Mouse (Mus musculus): Measurements from ENCODE around the gene Lilr4b. TPM values are rescaled to one million over a fixed set of nuclear protein-coding genes. Genes with fewer than 3 reads are reported as not detected.

Lilr4b gene
- polyA plus RNA-seq, 1 experiment from 2014 or later, result 0.36 TPM

- Histone ChIP-seq H3K4me3 (replicated peaks) (no peak overlapping the region), H3K9me3 (no peaks in the 10 kb centered on the region), H3K27ac (no peak overlapping the region), H3K4me2 (no peak overlapping the region), H3K4me1 (replicated peaks) (no peaks in the 10 kb centered on the region), H3K36me3 (no peaks in the 10 kb centered on the region), H3K27me3 (no peaks in the 10 kb centered on the region), H3K9ac (replicated peaks) (no peak overlapping the region)
- ATAC-seq (ENCODE audit: insufficient number of reproducible peaks, insufficient read depth, low FRiP score, low TSS enrichment, low read depth), result no peak
- 79% methylated on average over 7 of the region's 7 CpGs for WGBS
Observed at GRCm38 (mm10) chr10:51526090-51526489, 45.7 kb downstream of the Lilr4b start.

DNA sequence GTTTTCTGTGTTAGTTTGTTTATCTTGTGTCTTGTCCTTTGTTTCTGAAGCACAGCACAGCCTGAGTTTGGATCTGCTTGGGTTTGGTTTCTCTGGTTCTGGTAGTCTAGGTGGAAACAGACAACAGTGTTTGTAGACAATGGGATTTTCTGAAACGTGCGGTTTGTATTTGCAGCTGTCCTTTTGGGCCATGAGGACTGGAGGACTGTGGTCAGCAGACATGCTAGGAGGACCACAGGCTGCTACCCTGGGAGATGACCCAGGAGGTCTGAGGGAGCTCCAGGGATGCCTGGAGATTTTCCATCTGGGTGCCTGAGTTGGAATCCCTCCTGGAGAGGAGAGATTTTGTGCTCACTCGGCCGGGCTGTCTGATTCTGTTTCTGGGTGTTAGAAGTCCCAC is 46.2 kb downstream of the Lilr4b start:
- Histone ChIP-seq H3K4me3 (replicated peaks) (no peak overlapping the region), H3K4me2 (no peak overlapping the region), H3K27ac (no peak overlapping the region), H3K27me3 (no peaks in the 10 kb centered on the region), H3K4me1 (replicated peaks) (no peaks in the 10 kb centered on the region), H3K9ac (replicated peaks) (no peak overlapping the region), H3K36me3 (no peaks in the 10 kb centered on the region), H3K9me3 (no peaks in the 10 kb centered on the region)
- WGBS, result 87% methylated on average over 4 of the region's 4 CpGs
- no peak for ATAC-seq (ENCODE audit: insufficient number of reproducible peaks, insufficient read depth, low FRiP score, low TSS enrichment, low read depth)

- Histone ChIP-seq H3K4me1 (replicated peaks) (no peaks in the 10 kb centered on the region), H3K4me2 (no peak overlapping the region), H3K36me3 (no peaks in the 10 kb centered on the region), H3K9ac (replicated peaks) (no peak overlapping the region), H3K9me3 (no peaks in the 10 kb centered on the region), H3K27ac (no peak overlapping the region), H3K4me3 (replicated peaks) (no peak overlapping the region), H3K27me3 (no peaks in the 10 kb centered on the region)
- WGBS, result 74% methylated on average over 8 of the region's 8 CpGs
- no peak for ATAC-seq (ENCODE audit: insufficient number of reproducible peaks, insufficient read depth, low FRiP score, low TSS enrichment, low read depth)
Observed at GRCm38 (mm10) chr10:51528840-51529434, 48.5 kb downstream of the Lilr4b start.

DNA sequence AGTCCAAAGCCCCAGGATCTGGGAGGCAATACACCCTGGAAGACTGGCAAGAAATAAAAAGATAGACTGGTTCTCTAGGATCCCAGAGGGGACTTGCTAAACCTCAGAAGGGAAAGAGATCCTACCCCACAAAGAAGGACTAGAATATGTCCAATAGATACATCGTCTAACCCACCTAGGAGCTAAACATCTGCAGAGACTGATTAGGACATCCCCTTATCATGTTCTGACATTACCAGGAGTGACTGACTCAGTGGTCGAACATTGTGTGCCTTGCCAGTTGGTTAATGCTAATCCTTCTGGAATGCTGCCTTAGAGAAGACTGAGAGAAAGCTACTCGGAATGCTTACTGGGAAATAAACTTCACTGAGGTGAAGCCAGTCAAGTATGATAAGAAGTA is 49.1 kb downstream of the Lilr4b start:
- H3K4me3 ChIP-seq (replicated peaks), result no peak overlapping the region
- WGBS, result 76% methylated on average over 3 of the region's 3 CpGs

DNA sequence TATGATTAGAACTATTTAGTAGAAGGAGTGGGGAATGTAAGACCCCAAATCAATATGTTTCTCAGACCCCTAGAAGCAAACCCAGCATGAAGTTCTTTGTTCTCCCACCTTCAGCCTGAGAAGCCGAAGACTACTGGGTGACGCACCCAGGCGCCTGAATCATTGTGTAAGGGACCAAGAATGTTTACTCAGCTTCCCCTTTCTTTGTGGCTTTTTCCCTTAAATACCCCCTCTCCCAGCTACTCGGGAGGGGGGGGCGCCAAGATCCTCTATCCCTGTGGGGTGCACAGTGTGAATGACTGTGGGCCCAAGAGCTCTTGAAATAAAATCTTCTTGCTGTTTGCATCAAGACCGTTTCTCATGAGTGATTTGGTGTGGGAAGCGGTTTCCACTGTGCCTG is 50.4 kb downstream of the Lilr4b start:
- H3K9ac ChIP-seq (replicated peaks), result no peak overlapping the region
- WGBS, result 91% methylated on average over 7 of the region's 7 CpGs

More for the DNA sequence above, 49.1 kb downstream of the Lilr4b start:
- Histone ChIP-seq H3K4me2 (no peak overlapping the region), H3K27ac (no peak overlapping the region), H3K36me3 (no peaks in the 10 kb centered on the region), H3K4me1 (replicated peaks) (no peaks in the 10 kb centered on the region), H3K27me3 (no peaks in the 10 kb centered on the region), H3K9ac (replicated peaks) (no peak overlapping the region), H3K9me3 (no peaks in the 10 kb centered on the region)
- ATAC-seq (ENCODE audit: insufficient number of reproducible peaks, insufficient read depth, low FRiP score, low TSS enrichment, low read depth), result no peak

More for the DNA sequence above, 50.4 kb downstream of the Lilr4b start:
- Histone ChIP-seq H3K4me2 (no peak overlapping the region), H3K27ac (no peak overlapping the region), H3K27me3 (no peaks in the 10 kb centered on the region), H3K4me1 (replicated peaks) (no peaks in the 10 kb centered on the region), H3K4me3 (replicated peaks) (no peak overlapping the region), H3K36me3 (no peaks in the 10 kb centered on the region), H3K9me3 (no peaks in the 10 kb centered on the region)
- no peak for ATAC-seq (ENCODE audit: insufficient number of reproducible peaks, insufficient read depth, low FRiP score, low TSS enrichment, low read depth)

Other genes starting within 250 kb of the Lilr4b start
- gene Gm49339, start within 50 bp of the Lilr4b start, polyA plus RNA-seq (2016; fragmentation: Nextera tagmentation; extraction: Ambion mirVana), result not detected in 2 replicates
- gene Lilrb4a, start 10.3 kb downstream of the Lilr4b start, polyA plus RNA-seq (2016; fragmentation: Nextera tagmentation; extraction: Ambion mirVana), result 1.0 and 1.5 TPM in 2 replicates
- 0.59 and 0.92 TPM in 2 replicates for gene Fam162b, start 109.9 kb downstream of the Lilr4b start, polyA plus RNA-seq (2016; fragmentation: Nextera tagmentation; extraction: Ambion mirVana)
- gene Gprc6a, start 150.8 kb downstream of the Lilr4b start, polyA plus RNA-seq (2016; fragmentation: Nextera tagmentation; extraction: Ambion mirVana), result not detected in 2 replicates
- gene Rfx6, start 197.1 kb downstream of the Lilr4b start, polyA plus RNA-seq (2016; fragmentation: Nextera tagmentation; extraction: Ambion mirVana), result not detected in 2 replicates